Mouse (Mus musculus): ENCODE results near the gene Nt5dc3.

- no peak for TF ChIP-seq CTCF (IDR thresholded peaks at IDR 0.05; ENCODE audit: control insufficient read depth, insufficient read depth, insufficient read length)
- TF ChIP-seq CEBPB (IDR thresholded peaks at IDR 0.05; ENCODE audit: low read depth), result no peak
These were observed 431 bp downstream of the Nt5dc3 start for GRCm38 (mm10) chr10:86779117-86779755.
